Mouse (Mus musculus): ENCODE measurements around the gene Rad54l. TPM values are rescaled to one million over a fixed set of nuclear protein-coding genes. Genes with fewer than 3 reads are reported as not detected.

The Rad54l gene
- polyA plus RNA-seq, 1 experiment, result 11.5 TPM

DNA sequence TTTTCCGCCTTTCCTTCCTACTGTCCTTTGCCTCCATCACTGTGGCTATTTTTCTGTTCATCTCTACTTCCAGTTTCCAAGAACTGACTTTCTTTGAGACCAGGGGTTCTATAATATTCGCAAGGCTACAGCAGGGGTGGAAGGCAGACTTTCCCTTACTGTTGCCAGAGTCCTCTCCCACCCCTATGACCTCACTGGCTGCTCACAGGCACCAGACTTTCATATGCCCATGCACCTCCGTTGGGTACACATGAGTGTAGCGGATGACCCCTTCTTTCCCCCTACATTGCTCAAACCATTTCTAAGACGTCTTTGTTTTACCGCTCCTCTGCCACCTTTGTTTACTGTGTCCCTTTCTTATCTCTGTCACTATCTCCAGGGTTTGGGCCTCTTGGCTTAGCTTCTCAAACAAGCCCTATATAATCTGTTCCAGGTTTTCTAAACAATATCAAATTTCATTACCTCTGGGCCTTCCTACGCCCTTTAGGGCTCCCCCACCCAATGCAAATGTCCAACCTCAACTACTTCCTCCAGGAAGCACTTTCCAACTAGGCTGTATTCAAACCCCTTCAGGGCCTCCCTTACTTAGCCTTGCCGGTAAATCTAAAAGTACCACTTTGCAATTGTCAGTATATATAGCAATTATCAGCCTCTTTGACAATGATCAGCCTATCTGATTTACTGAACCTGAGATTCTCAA is 42.4 kb upstream of the Rad54l start:
- no peaks in the 10 kb centered on the region for H3K79me3 ChIP-seq (ENCODE audit: low read depth)
- H3K79me2 ChIP-seq (ENCODE audit: control insufficient read depth, insufficient read depth), result no peaks in the 10 kb centered on the region

DNA sequence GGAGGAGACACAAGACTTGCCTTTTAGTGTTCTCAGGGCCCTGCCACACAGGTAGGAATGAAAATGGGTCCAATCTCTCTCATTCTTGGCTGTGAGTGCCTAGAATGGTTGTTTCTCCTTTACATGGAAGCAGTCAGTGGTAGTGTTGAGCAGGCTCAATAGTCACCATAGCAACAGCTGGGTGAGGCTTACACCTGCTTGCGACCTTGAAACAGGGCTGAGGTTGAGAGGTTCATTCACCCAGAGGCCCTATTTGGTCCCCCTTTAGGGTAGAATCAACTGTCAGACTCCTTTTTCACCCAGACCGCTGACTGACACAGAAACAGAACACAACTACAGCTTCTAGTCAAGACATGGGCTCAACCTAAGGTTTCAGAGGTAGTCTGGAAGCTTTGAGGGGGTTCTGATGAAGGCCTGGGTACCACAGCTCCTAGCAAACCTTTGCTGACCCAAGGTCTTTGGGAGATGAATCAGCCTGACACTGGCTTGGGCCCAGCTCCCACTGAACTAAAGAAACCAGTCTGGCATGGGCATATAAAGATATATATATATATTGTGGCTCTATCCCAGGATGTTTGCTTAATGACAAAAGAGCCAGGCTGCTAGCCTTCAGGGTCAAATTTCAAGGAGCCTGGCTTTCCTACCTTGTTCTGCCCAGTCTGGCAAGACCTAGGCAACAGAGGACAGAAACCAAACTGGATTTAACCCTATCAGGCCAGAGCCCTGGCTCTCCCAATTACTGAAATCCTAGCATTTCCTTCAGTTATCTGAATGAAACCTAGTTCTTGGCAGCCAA is 41.5 kb upstream of the Rad54l start:
- Histone ChIP-seq H3K4me3 (ENCODE audit: insufficient read depth, poor library complexity, severe bottlenecking) (no peak overlapping the region), H3K36me3 (ENCODE audit: control insufficient read depth, insufficient read depth) (peaks cover 21% of the 10 kb centered on the region), H3ac (ENCODE audit: control insufficient read depth, insufficient read length, low read depth) (no peak overlapping the region), H3K27me3 (ENCODE audit: control insufficient read depth, insufficient read depth, insufficient read length) (no peaks in the 10 kb centered on the region), H3K79me2 (ENCODE audit: control insufficient read depth, insufficient read depth) (no peaks in the 10 kb centered on the region), H3K79me3 (ENCODE audit: low read depth) (no peaks in the 10 kb centered on the region)
- no peak for TF ChIP-seq CTCF (IDR thresholded peaks at IDR 0.05; ENCODE audit: control insufficient read depth, insufficient read depth, insufficient read length)
- TF ChIP-seq CEBPB (IDR thresholded peaks at IDR 0.05; ENCODE audit: low read depth), result no peak
- no peak for TF ChIP-seq MYOD1 (IDR thresholded peaks at IDR 0.05; ENCODE audit: control insufficient read depth, insufficient read length, low read depth)
- TF ChIP-seq MYOG (IDR thresholded peaks at IDR 0.05; ENCODE audit: control insufficient read depth, extremely low read depth, insufficient read length), result no peak
- TF ChIP-seq USF1 (IDR thresholded peaks at IDR 0.05; ENCODE audit: low read depth), result no peak
- no peak for TF ChIP-seq MAX (IDR thresholded peaks at IDR 0.05)
- TF ChIP-seq FOSL1 (IDR thresholded peaks at IDR 0.05; ENCODE audit: insufficient read depth, low read length, poor library complexity, severe bottlenecking), result no peak

More for the DNA sequence above, 42.4 kb upstream of the Rad54l start:
- Histone ChIP-seq H3K27me3 (ENCODE audit: control insufficient read depth, insufficient read depth, insufficient read length) (no peaks in the 10 kb centered on the region), H3K4me3 (ENCODE audit: insufficient read depth, poor library complexity, severe bottlenecking) (no peak overlapping the region), H3K36me3 (ENCODE audit: control insufficient read depth, insufficient read depth) (peaks cover 12% of the 10 kb centered on the region), H3ac (ENCODE audit: control insufficient read depth, insufficient read length, low read depth) (no peak overlapping the region)
- no peak for TF ChIP-seq CTCF (IDR thresholded peaks at IDR 0.05; ENCODE audit: control insufficient read depth, insufficient read depth, insufficient read length)
- no peak for TF ChIP-seq CEBPB (IDR thresholded peaks at IDR 0.05; ENCODE audit: low read depth)
- no peak for TF ChIP-seq FOSL1 (IDR thresholded peaks at IDR 0.05; ENCODE audit: insufficient read depth, low read length, poor library complexity, severe bottlenecking)
- no peak for TF ChIP-seq MAX (IDR thresholded peaks at IDR 0.05)
- no peak for TF ChIP-seq USF1 (IDR thresholded peaks at IDR 0.05; ENCODE audit: low read depth)
- no peak for TF ChIP-seq MYOD1 (IDR thresholded peaks at IDR 0.05; ENCODE audit: control insufficient read depth, insufficient read length, low read depth)
- no peak for TF ChIP-seq MYOG (IDR thresholded peaks at IDR 0.05; ENCODE audit: control insufficient read depth, extremely low read depth, insufficient read length)

DNA sequence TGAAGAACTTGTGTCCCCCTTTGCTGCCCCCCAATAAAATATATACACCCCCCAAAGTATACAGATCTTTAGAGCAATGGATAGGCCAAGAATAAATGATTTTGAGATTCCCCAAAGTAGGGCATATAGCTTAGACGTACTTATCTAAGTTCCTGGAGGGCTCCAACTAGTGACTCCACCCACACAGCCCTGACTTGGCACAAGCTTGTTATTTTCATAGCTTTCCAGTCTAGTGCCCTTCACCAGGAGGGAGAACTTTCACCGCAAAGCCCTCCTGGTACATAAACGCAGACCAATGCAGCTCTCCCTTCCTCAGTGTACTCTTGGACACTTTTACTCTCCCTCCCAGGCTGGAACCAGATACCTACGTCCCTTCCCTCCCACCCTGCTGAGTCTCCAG is 38.7 kb upstream of the Rad54l start:
- H3ac ChIP-seq (ENCODE audit: control insufficient read depth, insufficient read length, low read depth), result no peak overlapping the region
- no peak for TF ChIP-seq MYOD1 (IDR thresholded peaks at IDR 0.05; ENCODE audit: control insufficient read depth, insufficient read length, low read depth)
- TF ChIP-seq CEBPB (IDR thresholded peaks at IDR 0.05; ENCODE audit: low read depth), result no peak
- no peak for TF ChIP-seq CTCF (IDR thresholded peaks at IDR 0.05; ENCODE audit: control insufficient read depth, insufficient read depth, insufficient read length)
- no peak for TF ChIP-seq MYOG (IDR thresholded peaks at IDR 0.05; ENCODE audit: control insufficient read depth, extremely low read depth, insufficient read length)
- TF ChIP-seq MAX (IDR thresholded peaks at IDR 0.05), result no peak
- TF ChIP-seq FOSL1 (IDR thresholded peaks at IDR 0.05; ENCODE audit: insufficient read depth, low read length, poor library complexity, severe bottlenecking), result no peak
- TF ChIP-seq USF1 (IDR thresholded peaks at IDR 0.05; ENCODE audit: low read depth), result no peak
- H3K79me2 ChIP-seq (ENCODE audit: control insufficient read depth, insufficient read depth), result no peaks in the 10 kb centered on the region
- H3K4me3 ChIP-seq (ENCODE audit: insufficient read depth, poor library complexity, severe bottlenecking), result no peak overlapping the region
- H3K27me3 ChIP-seq (ENCODE audit: control insufficient read depth, insufficient read depth, insufficient read length), result no peaks in the 10 kb centered on the region
- H3K36me3 ChIP-seq (ENCODE audit: control insufficient read depth, insufficient read depth), result peaks cover 48% of the 10 kb centered on the region
- no peaks in the 10 kb centered on the region for H3K79me3 ChIP-seq (ENCODE audit: low read depth)

DNA sequence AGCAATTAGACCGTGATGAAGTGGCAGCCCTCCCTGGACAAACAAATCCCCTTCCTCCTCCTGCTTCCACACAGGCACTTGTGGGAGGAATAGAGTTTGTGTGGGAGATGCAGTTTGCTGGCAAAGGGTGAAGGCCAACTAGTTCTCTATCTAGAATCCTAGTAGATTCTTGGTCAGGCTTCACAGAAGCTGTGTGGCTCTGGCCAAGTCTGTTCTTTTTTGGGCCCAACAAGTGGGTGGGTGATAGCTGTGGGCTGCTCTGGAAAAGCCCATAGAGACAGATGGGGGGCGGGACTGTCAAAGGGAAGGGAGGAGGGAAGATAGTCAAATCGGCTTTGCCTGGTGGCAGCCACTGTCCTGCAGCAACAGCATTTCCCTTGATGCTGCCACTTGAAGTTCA is 37.3 kb upstream of the Rad54l start:
- peaks cover 62% of the 10 kb centered on the region for H3K36me3 ChIP-seq (ENCODE audit: control insufficient read depth, insufficient read depth)
- no peaks in the 10 kb centered on the region for H3K79me2 ChIP-seq (ENCODE audit: control insufficient read depth, insufficient read depth)
- no peaks in the 10 kb centered on the region for H3K27me3 ChIP-seq (ENCODE audit: control insufficient read depth, insufficient read depth, insufficient read length)
- H3K79me3 ChIP-seq (ENCODE audit: low read depth), result no peaks in the 10 kb centered on the region
- no peak overlapping the region for H3ac ChIP-seq (ENCODE audit: control insufficient read depth, insufficient read length, low read depth)
- no peak overlapping the region for H3K4me3 ChIP-seq (ENCODE audit: insufficient read depth, poor library complexity, severe bottlenecking)
- no peak for TF ChIP-seq FOSL1 (IDR thresholded peaks at IDR 0.05; ENCODE audit: insufficient read depth, low read length, poor library complexity, severe bottlenecking)
- no peak for TF ChIP-seq MYOG (IDR thresholded peaks at IDR 0.05; ENCODE audit: control insufficient read depth, extremely low read depth, insufficient read length)
- no peak for TF ChIP-seq USF1 (IDR thresholded peaks at IDR 0.05; ENCODE audit: low read depth)
- TF ChIP-seq MYOD1 (IDR thresholded peaks at IDR 0.05; ENCODE audit: control insufficient read depth, insufficient read length, low read depth), result no peak
- TF ChIP-seq CTCF (IDR thresholded peaks at IDR 0.05; ENCODE audit: control insufficient read depth, insufficient read depth, insufficient read length), result no peak
- no peak for TF ChIP-seq MAX (IDR thresholded peaks at IDR 0.05)
- TF ChIP-seq CEBPB (IDR thresholded peaks at IDR 0.05; ENCODE audit: low read depth), result no peak

DNA sequence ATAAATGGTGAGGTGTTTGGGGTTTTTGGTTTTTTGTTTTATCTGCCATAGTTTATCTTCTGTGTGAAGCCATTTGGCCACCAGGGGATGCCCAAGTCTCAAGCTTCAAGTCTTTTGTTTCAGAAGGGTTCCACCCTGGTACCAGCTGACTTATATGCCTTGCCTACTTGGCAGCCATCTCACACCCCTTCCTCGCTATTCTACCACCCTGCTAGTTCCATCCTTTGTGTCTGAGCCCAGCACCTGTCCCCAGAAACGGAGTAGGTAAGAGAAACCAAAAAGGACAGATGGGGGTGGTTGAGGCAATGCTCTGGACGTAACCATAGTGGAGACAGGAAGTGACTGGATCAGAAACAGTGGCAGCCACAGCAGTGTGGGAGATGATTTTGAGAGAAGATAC is 36.4 kb upstream of the Rad54l start:
- TF ChIP-seq MYOG (IDR thresholded peaks at IDR 0.05; ENCODE audit: control insufficient read depth, extremely low read depth, insufficient read length) (no peak), MYOD1 (IDR thresholded peaks at IDR 0.05; ENCODE audit: control insufficient read depth, insufficient read length, low read depth) (no peak), MAX (IDR thresholded peaks at IDR 0.05) (no peak), FOSL1 (IDR thresholded peaks at IDR 0.05; ENCODE audit: insufficient read depth, low read length, poor library complexity, severe bottlenecking) (no peak), CTCF (IDR thresholded peaks at IDR 0.05; ENCODE audit: control insufficient read depth, insufficient read depth, insufficient read length) (no peak), CEBPB (IDR thresholded peaks at IDR 0.05; ENCODE audit: low read depth) (no peak), USF1 (IDR thresholded peaks at IDR 0.05; ENCODE audit: low read depth) (no peak)
- H3ac ChIP-seq (ENCODE audit: control insufficient read depth, insufficient read length, low read depth), result no peak overlapping the region
- H3K79me2 ChIP-seq (ENCODE audit: control insufficient read depth, insufficient read depth), result no peaks in the 10 kb centered on the region
- no peaks in the 10 kb centered on the region for H3K27me3 ChIP-seq (ENCODE audit: control insufficient read depth, insufficient read depth, insufficient read length)
- no peak overlapping the region for H3K4me3 ChIP-seq (ENCODE audit: insufficient read depth, poor library complexity, severe bottlenecking)
- H3K79me3 ChIP-seq (ENCODE audit: low read depth), result no peaks in the 10 kb centered on the region
- peaks cover 69% of the 10 kb centered on the region for H3K36me3 ChIP-seq (ENCODE audit: control insufficient read depth, insufficient read depth)
